Mouse (Mus musculus) neural tube, embryonic 13.5 days (tissue): ENCODE measurements at regions not wholly inside any gene's neighbourhood (a gene's known extent, or its start where the extent isn't known, plus 50 kb on each side); places are given as distances from the start of the nearest gene placed in this dataset.
A peak's percentile ranks its signal among the peaks of the same experiment; 100 is the strongest.
"Not testable (repeated sequence)": the region's sequence is repeated elsewhere in the genome, so short reads cannot be mapped to it uniquely, and the experiment has no call there.

Experiments
- ATAC-seq: fragments of 200-750 bp; cut with Nextera tagmentation; 2 replicates; pipeline ENCODE4 v1.8.0; 2017; ENCODE audit warnings: low read depth, mild to moderate bottlenecking, moderate TSS enrichment, moderate library complexity
- H3K27ac ChIP-seq: fragments of 300-500 bp; sonication (generic); replicated peaks from 2 replicates; pipeline ENCODE4 v1.5.1; 2015; ENCODE audit warnings: moderate library complexity, mild to moderate bottlenecking, inconsistent platforms
- H3K27me3 ChIP-seq: fragments of 300-500 bp; sonication (generic); 2 replicates; pipeline ENCODE4 v1.6.1; 2015; ENCODE audit warnings: mild to moderate bottlenecking, inconsistent platforms
- H3K36me3 ChIP-seq: fragments of 300-500 bp; sonication (generic); 2 replicates; pipeline ENCODE4 v1.6.1; 2015; ENCODE audit warnings: mild to moderate bottlenecking, inconsistent platforms
- H3K4me1 ChIP-seq: fragments of 300-500 bp; sonication (generic); replicated peaks from 2 replicates; pipeline ENCODE4 v1.6.1; 2015; ENCODE audit warnings: inconsistent platforms
- H3K4me2 ChIP-seq: fragments of 300-500 bp; sonication (generic); 2 replicates; pipeline ENCODE4 v1.6.1; 2015; ENCODE audit warnings: inconsistent platforms, mild to moderate bottlenecking, moderate library complexity
- H3K4me3 ChIP-seq: fragments of 300-500 bp; sonication (generic); 2 replicates; pipeline ENCODE4 v1.5.1; 2015; ENCODE audit warnings: mild to moderate bottlenecking, inconsistent platforms
- H3K9ac ChIP-seq: fragments of 300-500 bp; sonication (generic); 2 replicates; pipeline ENCODE4 v1.6.1; 2015; ENCODE audit warnings: moderate library complexity, mild to moderate bottlenecking, inconsistent platforms
- H3K9me3 ChIP-seq: fragments of 300-500 bp; sonication (generic); 2 replicates; pipeline ENCODE4 v1.6.1; 2016; ENCODE audit warnings: inconsistent platforms
- WGBS: fragments of 180-500 bp; shearing (Covaris S2); methylation state at CpG from one replicate; pipeline ENCODE4 v1.1.7; 2015; 5-methylcytosine and 5-hydroxymethylcytosine counted together

DNA sequence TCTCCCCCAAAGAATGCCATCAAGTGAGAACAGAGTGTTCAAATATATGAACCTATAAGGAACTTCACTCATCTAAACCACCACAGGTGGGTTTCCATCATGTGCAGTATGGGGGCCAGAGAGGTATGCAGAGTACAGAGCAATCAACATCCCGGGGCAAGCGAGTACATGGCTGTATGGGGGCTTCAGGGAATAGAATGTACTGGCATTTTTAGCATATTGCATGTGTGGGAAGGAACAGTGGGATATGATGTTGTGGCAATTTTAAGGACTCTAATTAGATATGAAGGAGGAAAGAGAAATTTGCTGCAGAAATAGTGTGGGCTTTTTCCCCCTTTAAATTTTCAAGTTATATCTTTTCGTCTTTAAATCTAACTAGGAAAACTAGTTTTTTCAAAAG is 344.0 kb downstream of the Trib2 start:
- Histone ChIP-seq H3K9me3 (no peaks in the 10 kb centered on the region), H3K4me2 (no peak overlapping the region), H3K27me3 (no peaks in the 10 kb centered on the region), H3K36me3 (no peaks in the 10 kb centered on the region), H3K9ac (no peak overlapping the region), H3K4me3 (no peak overlapping the region), H3K27ac (no peak overlapping the region), H3K4me1 (no peaks in the 10 kb centered on the region)
- ATAC-seq, result no peak
- WGBS, result 90% methylated on average over 3 of the region's 3 CpGs

GRCm38 (mm10) chr12:15459429-15459828 is 357.3 kb downstream of the Trib2 start:
- Histone ChIP-seq H3K4me2 (no peak overlapping the region), H3K9ac (no peak overlapping the region), H3K4me3 (no peak overlapping the region), H3K4me1 (no peaks in the 10 kb centered on the region), H3K27me3 (no peaks in the 10 kb centered on the region), H3K36me3 (no peaks in the 10 kb centered on the region), H3K9me3 (no peaks in the 10 kb centered on the region), H3K27ac (no peak overlapping the region)
- WGBS, result 90% methylated on average over 1 of the region's 1 CpGs
- ATAC-seq, result no peak

DNA sequence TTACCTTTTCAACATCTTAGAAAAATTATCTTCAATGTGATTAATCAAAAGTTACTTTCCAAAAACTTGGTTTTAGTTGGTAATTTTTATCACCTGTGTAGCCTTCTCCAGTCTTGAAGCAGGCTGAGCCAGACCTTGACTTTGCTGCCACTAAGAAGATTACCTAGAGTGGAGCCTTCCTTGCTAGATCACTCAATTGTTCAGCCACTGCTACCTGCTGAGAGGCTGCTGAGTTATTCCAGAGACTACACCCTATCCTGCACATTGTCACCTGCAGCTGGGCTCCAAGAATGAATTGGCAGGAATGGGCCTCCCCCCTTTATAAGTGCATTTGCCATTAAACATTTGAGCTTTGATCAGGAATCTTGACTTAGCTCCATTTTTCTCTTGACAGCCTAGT is 360.4 kb downstream of the Trib2 start:
- not testable (repeated sequence) for H3K9me3 ChIP-seq, ATAC-seq, H3K9ac ChIP-seq, H3K27ac ChIP-seq, H3K4me3 ChIP-seq, H3K27me3 ChIP-seq, H3K36me3 ChIP-seq, H3K4me2 ChIP-seq, H3K4me1 ChIP-seq

GRCm38 (mm10) chr12:15455744-15456143 is 361.0 kb downstream of the Trib2 start:
- no peaks in the 10 kb centered on the region for H3K9me3 ChIP-seq
- no peak for ATAC-seq
- H3K9ac ChIP-seq, result no peak overlapping the region
- H3K27ac ChIP-seq, result no peak overlapping the region
- H3K4me3 ChIP-seq, result no peak overlapping the region
- 93% methylated on average over 2 of the region's 2 CpGs for WGBS
- H3K4me2 ChIP-seq, result no peak overlapping the region
- no peaks in the 10 kb centered on the region for H3K27me3 ChIP-seq
- H3K36me3 ChIP-seq, result no peaks in the 10 kb centered on the region
- H3K4me1 ChIP-seq, result no peaks in the 10 kb centered on the region

DNA sequence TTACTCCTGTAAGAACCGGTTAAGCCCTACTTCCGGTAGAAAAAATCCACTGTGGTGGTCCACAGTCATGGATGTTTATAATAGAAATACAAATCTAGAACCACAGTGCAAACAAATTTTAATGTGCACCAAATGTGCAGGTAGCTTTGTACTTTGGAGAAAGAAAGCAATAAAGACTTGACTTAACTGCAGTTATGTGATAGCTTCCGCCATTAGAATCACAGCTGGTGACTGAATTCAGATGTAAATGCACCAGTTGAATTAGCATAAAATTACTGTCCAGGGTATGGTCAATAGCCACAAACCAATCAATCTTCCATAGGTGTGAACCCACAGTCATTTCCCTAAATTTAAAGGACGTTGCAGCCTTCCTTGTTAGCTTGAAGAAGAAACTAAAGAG is 367.2 kb downstream of the Trib2 start:
- Histone ChIP-seq H3K4me2 (no peak overlapping the region), H3K9me3 (no peaks in the 10 kb centered on the region), H3K4me1 (no peaks in the 10 kb centered on the region), H3K27ac (no peak overlapping the region), H3K9ac (no peak overlapping the region), H3K36me3 (no peaks in the 10 kb centered on the region), H3K4me3 (no peak overlapping the region), H3K27me3 (no peaks in the 10 kb centered on the region)
- WGBS, result 59% methylated on average over 4 of the region's 4 CpGs
- ATAC-seq, result no peak

GRCm38 (mm10) chr12:15416180-15416766 is 400.4 kb downstream of the Trib2 start:
- WGBS, result 26% methylated on average over 4 of the region's 4 CpGs
- Histone ChIP-seq H3K27me3 (no peaks in the 10 kb centered on the region), H3K4me2 (no peak overlapping the region), H3K4me1 (no peaks in the 10 kb centered on the region), H3K9ac (no peak overlapping the region), H3K36me3 (no peaks in the 10 kb centered on the region), H3K27ac (no peak overlapping the region), H3K4me3 (no peak overlapping the region), H3K9me3 (no peaks in the 10 kb centered on the region)
- no peak; the same call in 1 of the 2 replicates for ATAC-seq

DNA sequence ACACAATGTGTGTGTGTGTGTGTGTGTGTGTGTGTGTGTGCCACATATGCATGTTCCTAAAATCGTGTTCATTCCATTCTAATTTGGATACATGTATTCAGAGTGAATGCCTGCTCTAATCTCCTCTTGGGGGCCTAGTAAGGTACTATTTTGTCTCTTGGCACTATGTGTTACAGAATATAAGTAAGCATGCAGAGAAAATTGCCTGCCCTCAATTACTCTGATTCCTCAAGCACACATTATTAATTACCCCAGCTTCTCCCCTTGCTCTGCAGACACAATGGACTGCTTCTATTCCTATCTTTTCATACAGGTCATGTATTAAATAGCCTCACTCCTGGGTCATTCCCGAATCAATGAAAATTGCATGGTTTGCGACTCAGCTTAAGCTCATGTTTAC is 406.3 kb downstream of the Trib2 start:
- Histone ChIP-seq H3K27ac (no peak overlapping the region), H3K9ac (no peak overlapping the region), H3K36me3 (no peaks in the 10 kb centered on the region), H3K4me2 (no peak overlapping the region), H3K27me3 (no peaks in the 10 kb centered on the region), H3K4me1 (0 out of 2 replicates have a peak, but pooled peaks cover 4% of the 10 kb centered on the region), H3K4me3 (no peak overlapping the region), H3K9me3 (no peaks in the 10 kb centered on the region)
- peak; percentile 32; the same call in 1 of the 2 replicates for ATAC-seq
- WGBS, result 54% methylated on average over 3 of the region's 3 CpGs

GRCm38 (mm10) chr12:15407577-15407976 is 409.1 kb downstream of the Trib2 start:
- WGBS, result 83% methylated on average over 3 of the region's 3 CpGs
- ATAC-seq, result not testable (repeated sequence)

GRCm38 (mm10) chr12:15392641-15393040 is 424.1 kb downstream of the Trib2 start:
- H3K36me3 ChIP-seq, result no peaks in the 10 kb centered on the region
- no peak for ATAC-seq
- no peaks in the 10 kb centered on the region for H3K9me3 ChIP-seq
- no peaks in the 10 kb centered on the region for H3K27me3 ChIP-seq
- H3K4me2 ChIP-seq, result no peak overlapping the region
- H3K4me3 ChIP-seq, result no peak overlapping the region
- WGBS, result 83% methylated on average over 3 of the region's 3 CpGs
- no peak overlapping the region for H3K9ac ChIP-seq
- no peaks in the 10 kb centered on the region for H3K4me1 ChIP-seq
- no peak overlapping the region for H3K27ac ChIP-seq

More at GRCm38 (mm10) chr12:15407577-15407976, 409.1 kb downstream of the Trib2 start:
- H3K4me2 ChIP-seq, H3K9me3 ChIP-seq, H3K4me1 ChIP-seq, H3K9ac ChIP-seq, H3K27me3 ChIP-seq, H3K36me3 ChIP-seq, H3K4me3 ChIP-seq, H3K27ac ChIP-seq: not testable (repeated sequence)

- no peak for ATAC-seq
- H3K4me2 ChIP-seq, result no peak overlapping the region
- H3K9ac ChIP-seq, result no peak overlapping the region
- 76% methylated on average over 1 of the region's 1 CpGs for WGBS
- H3K27me3 ChIP-seq, result no peaks in the 10 kb centered on the region
- H3K9me3 ChIP-seq, result no peaks in the 10 kb centered on the region
- no peaks in the 10 kb centered on the region for H3K36me3 ChIP-seq
- no peaks in the 10 kb centered on the region for H3K4me1 ChIP-seq
- no peak overlapping the region for H3K4me3 ChIP-seq
- H3K27ac ChIP-seq, result no peak overlapping the region
Measured at GRCm38 (mm10) chr12:15388574-15388973, 428.1 kb downstream of the Trib2 start.

DNA sequence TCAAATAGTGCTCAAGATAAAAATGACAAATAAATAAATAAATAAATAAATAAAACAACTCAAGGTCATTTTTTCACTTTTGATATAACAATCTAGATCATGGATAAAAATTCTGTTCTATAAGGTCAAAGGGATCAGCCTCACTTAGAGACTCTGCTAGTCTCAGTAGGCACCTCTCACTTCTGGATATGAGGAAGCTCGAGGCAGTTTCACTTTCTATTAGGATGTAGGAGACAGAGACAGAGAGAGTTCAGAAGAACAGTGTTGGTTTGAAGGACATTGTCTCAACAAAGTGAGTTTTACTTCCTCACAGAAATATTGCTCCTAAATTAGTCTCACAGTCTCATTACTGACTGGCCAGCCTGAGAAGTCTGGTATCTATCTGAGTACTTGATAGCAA is 458.9 kb downstream of the Trib2 start:
- 73% methylated on average over 1 of the region's 1 CpGs for WGBS
- Histone ChIP-seq H3K4me3 (no peak overlapping the region), H3K9me3 (no peaks in the 10 kb centered on the region), H3K4me2 (no peak overlapping the region), H3K4me1 (no peaks in the 10 kb centered on the region), H3K27ac (no peak overlapping the region), H3K9ac (no peak overlapping the region), H3K27me3 (no peaks in the 10 kb centered on the region), H3K36me3 (no peaks in the 10 kb centered on the region)
- ATAC-seq, result no peak

GRCm38 (mm10) chr12:15320697-15321449 is 495.8 kb downstream of the Trib2 start:
- ATAC-seq, result no peak
- Histone ChIP-seq H3K36me3 (no peaks in the 10 kb centered on the region), H3K27me3 (no peaks in the 10 kb centered on the region), H3K9me3 (no peaks in the 10 kb centered on the region), H3K4me1 (no peaks in the 10 kb centered on the region), H3K4me2 (no peak overlapping the region), H3K27ac (no peak overlapping the region), H3K9ac (no peak overlapping the region), H3K4me3 (no peak overlapping the region)
- WGBS, result 77% methylated on average over 5 of the region's 5 CpGs

DNA sequence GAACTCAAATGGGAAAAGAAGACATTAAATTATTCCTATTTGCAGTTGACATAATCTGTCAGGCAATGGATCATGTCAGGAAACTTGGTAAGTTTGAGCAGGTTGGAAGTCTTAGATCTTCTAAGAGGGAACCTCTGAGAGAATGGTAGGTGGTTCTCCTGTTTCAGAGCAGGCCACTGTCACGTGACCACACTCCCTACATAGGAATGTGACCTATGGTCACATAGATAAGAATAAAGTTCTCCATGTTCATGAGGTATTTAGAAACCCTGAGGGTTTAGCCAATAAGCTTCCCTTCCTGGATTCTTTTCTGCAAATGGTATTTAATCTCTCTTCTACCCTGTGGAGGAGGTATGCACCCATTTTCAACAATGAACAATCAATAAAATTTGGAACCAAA is 497.1 kb downstream of the Trib2 start:
- ATAC-seq, result no peak
- Histone ChIP-seq H3K9ac (no peak overlapping the region), H3K27ac (no peak overlapping the region), H3K36me3 (no peaks in the 10 kb centered on the region), H3K4me1 (no peaks in the 10 kb centered on the region), H3K4me2 (no peak overlapping the region), H3K9me3 (no peaks in the 10 kb centered on the region), H3K4me3 (no peak overlapping the region), H3K27me3 (no peaks in the 10 kb centered on the region)
- 76% methylated on average over 1 of the region's 1 CpGs for WGBS
